Mouse (Mus musculus): ENCODE measurements around the gene Dagla.

- TF ChIP-seq POLR2AphosphoS2 (IDR thresholded peaks at IDR 0.05; ENCODE audit: insufficient read length, low read depth), result no peak
- no peak for TF ChIP-seq POLR2A (IDR thresholded peaks at IDR 0.05; ENCODE audit: insufficient read length, low read depth)
- TF ChIP-seq MAX (IDR thresholded peaks at IDR 0.05; ENCODE audit: low read depth), result no peak
- TF ChIP-seq TCF12 (IDR thresholded peaks at IDR 0.05; ENCODE audit: insufficient read depth, poor library complexity, severe bottlenecking), result no peak
- no peak for TF ChIP-seq USF1 (IDR thresholded peaks at IDR 0.05; ENCODE audit: low read depth)
- no peak for TF ChIP-seq SRF (IDR thresholded peaks at IDR 0.05; ENCODE audit: control insufficient read depth, insufficient read length, low read depth)
Measured at GRCm38 (mm10) chr19:10347628-10348273, 43.1 kb upstream of the Dagla start.
